Mouse (Mus musculus): ENCODE measurements at regions not wholly inside any gene's neighbourhood (a gene's known extent, or its start where the extent isn't known, plus 50 kb on each side); places are given as distances from the start of the nearest gene placed in this dataset.

- no peak for DNase-seq (ENCODE audit: low spot score)
Measured at GRCm38 (mm10) chr2:169450801-169451200, 136.7 kb downstream of the Gm11011 start.

- peak; percentile 48 for DNase-seq (ENCODE audit: low spot score)
Measured at GRCm38 (mm10) chr2:169447495-169448280, 139.9 kb downstream of the Gm11011 start.

GRCm38 (mm10) chr2:169445877-169446276 is 141.7 kb downstream of the Gm11011 start:
- DNase-seq (ENCODE audit: low spot score), result no peak

GRCm38 (mm10) chr2:169445371-169445770 is 142.2 kb downstream of the Gm11011 start:
- no peak for DNase-seq (ENCODE audit: low spot score)

DNA sequence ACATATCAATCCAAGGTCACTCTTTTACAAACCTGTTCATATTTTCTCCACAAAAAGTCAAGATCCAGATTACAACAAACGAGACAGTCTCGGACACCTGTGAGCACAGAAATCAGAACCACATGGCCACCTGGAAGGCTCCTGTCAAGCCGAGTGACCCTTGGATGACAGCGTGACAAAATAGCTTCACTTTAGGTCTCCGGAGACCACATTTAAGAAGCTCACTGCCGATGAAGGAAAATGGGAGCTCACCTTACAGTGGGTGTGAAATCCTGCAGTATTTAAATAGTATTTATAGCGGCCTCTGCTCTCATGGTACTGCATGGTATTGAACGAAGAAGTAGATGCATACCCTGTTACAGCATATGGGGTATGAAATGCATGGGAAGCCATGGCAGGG is 144.3 kb downstream of the Gm11011 start:
- no peak for DNase-seq (ENCODE audit: low spot score)

DNA sequence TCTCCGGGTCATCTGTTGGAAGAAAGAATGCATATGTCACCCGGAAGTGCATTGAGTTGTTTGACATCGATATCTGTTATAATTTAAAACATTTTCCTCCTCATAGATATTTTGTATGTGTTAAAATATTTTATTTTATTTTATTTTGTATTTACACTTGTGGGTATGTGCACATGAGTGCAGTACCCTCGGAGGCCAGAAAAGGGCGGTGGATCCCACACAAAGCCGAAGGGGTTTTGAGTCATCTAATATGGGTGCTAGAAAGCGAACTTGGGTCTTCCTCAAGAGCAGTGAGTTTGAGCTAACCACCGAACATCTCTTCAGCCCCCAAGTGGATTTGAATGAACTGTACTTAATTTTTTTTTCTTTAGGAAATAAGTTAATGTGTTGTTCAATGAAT is 156.0 kb downstream of the Gm11011 start:
- no peak for DNase-seq (ENCODE audit: low spot score)

DNA sequence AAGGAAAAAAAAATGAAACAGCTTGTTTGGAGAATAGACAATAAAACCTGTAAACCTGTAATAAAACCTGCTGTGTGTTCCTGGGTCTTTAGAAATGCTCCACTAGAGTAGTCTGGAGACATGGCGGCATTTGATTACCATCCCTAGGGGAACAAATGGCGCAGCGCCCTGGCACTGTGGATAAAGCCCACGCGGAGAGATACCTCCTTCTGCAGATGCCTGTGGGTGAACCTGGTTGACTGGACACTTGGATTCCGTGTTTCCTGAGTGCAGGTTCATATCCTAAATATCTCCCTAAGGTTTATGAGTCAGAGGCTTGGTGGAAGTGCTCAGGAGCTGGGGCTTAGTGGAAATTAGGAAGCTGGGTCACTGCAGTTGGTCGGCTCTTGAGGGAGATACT is 158.1 kb downstream of the Gm11011 start:
- DNase-seq (ENCODE audit: low spot score), result no peak

GRCm38 (mm10) chr2:169424166-169424920 is 163.2 kb downstream of the Gm11011 start:
- DNase-seq (ENCODE audit: low spot score), result no peak

- no peak for DNase-seq (ENCODE audit: low spot score)
Measured at GRCm38 (mm10) chr2:169412361-169412760, 175.2 kb downstream of the Gm11011 start.

GRCm38 (mm10) chr2:169410080-169410479 is 177.5 kb downstream of the Gm11011 start:
- no peak for DNase-seq (ENCODE audit: low spot score)

GRCm38 (mm10) chr2:169404908-169405690 is 182.4 kb downstream of the Gm11011 start:
- DNase-seq (ENCODE audit: low spot score), result no peak

DNA sequence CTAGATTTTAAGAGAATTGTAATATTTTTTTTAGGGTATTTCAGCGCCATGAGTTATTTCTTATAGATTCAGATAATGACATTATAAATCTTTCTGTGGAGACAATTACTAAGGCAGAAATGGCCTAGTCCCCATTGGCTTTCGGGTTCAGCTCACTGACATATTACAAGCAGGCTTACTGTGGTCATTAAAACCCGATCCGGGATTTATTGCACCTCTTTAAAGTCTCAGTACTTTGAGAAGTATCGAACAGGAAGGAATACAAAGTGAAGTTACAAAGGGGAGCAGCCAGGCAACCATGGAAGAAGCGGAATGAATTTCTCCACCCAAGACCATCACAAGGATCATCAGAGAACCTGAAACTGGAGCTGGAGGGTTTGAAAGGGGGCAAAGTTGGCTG is 189.8 kb downstream of the Gm11011 start:
- DNase-seq (ENCODE audit: low spot score), result no peak

DNA sequence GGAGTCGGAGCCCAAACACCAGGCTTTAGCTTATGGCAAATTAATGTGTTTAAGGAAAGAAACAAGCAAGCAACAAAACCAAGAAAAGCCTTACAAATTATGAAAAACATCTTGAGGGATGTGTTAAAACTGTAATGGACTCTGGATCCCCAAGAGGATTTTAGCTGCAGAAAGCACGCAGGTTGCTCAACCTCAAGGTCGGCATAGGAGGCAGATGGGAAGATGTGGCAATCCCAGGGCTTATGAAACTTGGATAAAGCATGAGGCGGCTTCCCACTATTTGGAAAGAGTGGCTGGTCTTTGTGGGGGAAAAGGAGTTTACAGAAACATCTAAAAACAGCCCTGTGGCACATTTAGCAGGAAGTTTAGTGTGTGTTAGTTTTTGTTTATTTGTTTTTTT is 190.5 kb downstream of the Gm11011 start:
- no peak for DNase-seq (ENCODE audit: low spot score)

DNA sequence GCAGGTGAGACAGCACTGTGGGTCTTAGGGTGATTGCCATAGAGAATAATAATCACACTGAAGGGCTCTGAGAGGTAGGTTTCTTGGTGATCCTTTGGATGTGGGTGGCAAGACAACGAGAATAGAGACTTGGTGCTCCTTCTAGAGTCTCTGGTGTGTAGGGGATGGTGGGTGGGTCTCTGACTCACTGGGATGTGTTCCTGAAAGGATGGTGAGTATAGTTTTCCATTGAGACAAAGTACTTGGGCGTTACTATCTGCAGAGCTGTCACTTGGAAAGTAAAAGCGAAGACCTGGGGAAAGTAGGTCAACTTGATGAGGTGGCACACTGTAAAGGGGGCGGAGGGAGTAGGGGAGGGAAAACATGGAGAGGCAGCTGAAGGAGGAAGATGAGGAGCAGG is 191.3 kb downstream of the Gm11011 start:
- DNase-seq (ENCODE audit: low spot score), result no peak

- no peak for DNase-seq (ENCODE audit: low spot score)
Measured at GRCm38 (mm10) chr2:169389611-169390010, 197.9 kb downstream of the Gm11011 start.

DNA sequence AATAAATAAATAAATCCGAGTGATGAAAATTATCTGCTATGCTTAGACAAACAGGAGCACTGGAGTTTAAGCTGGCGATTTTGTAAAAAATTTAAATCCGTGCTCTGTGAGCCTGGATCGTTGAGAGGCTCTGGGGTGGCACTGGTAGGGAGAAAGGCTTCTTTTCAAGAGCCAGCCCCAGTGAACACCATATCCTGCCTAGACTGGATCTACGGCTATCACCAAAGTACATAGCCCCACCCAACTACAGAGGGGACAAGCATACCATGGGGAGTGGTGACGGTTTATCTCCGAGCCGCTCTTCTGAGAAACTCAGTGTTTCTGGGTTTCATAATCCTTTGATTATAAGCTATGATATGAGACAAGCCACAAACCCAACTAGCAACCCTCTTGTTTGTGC is 199.0 kb downstream of the Gm11011 start:
- no peak for DNase-seq (ENCODE audit: low spot score)

GRCm38 (mm10) chr2:169387765-169388518 is 199.6 kb downstream of the Gm11011 start:
- no peak for DNase-seq (ENCODE audit: low spot score)

DNA sequence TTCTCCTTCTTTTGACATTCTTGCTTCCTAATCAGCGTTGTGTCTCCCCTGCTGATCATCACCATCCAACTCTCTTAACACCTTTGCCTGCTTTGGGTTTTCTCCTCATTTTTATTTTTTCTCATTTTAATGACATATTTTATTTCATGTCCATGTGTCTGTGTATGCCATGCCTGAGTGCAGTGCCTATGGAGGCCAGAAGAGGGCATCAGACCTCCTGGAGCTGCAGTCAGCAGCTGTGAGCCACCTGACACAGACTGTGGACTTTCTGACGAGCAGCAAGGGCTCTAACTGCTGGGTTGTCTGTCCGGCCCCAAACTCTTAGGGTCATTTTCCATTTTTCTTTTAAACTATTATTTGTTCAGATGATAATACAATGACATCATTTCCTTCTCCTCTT is 203.8 kb downstream of the Gm11011 start:
- no peak for DNase-seq (ENCODE audit: low spot score)

- no peak for DNase-seq (ENCODE audit: low spot score)
Measured at GRCm38 (mm10) chr2:169373069-169373468, 214.5 kb downstream of the Gm11011 start.

DNA sequence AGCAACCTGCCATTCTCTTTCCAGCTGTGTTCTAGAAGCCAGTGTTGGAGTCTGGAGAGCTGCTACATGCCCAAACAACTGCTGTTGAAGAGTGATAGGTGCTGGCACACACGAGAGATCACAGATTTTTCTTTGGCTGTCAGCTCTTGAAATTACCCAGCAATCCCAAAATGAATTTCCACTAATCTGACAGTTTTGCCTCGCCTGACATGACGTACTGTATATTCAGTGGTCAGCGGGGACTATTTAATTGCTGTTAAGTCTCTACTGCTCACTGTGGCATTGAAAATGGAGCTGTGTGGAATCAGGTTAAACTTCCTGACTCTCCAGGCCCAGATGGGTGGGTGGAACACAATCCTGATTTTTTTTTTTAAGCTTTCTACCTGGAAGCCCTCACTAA is 222.5 kb downstream of the Gm11011 start:
- no peak for DNase-seq (ENCODE audit: low spot score)

GRCm38 (mm10) chr2:169360272-169360671 is 227.3 kb downstream of the Gm11011 start:
- no peak for DNase-seq (ENCODE audit: low spot score)

DNA sequence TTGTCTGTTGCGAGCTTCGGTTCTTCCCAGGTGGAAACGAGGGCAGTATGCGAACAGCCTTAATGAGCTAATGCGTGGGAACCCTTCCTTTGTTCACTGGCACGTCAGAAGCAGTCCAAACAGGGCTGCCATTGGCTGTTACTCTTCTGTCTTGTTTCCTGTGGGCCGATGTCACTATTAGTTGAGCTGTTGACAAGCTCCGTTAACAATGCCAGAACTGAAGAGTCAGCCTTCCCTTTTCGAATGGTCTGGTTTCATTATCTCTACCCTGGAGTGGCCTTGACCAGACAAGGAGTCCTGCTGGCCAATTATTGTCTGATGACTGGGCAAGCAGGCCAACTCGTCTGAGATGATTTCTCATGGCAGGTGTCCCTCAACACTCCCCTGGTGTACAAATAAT is 230.1 kb downstream of the Gm11011 start:
- DNase-seq (ENCODE audit: low spot score), result no peak

Measured in layer of hippocampus, adult 11-12 months (tissue).